25 mouse cellular contexts compared by ENCODE assay signal in the genomic region with DNA sequence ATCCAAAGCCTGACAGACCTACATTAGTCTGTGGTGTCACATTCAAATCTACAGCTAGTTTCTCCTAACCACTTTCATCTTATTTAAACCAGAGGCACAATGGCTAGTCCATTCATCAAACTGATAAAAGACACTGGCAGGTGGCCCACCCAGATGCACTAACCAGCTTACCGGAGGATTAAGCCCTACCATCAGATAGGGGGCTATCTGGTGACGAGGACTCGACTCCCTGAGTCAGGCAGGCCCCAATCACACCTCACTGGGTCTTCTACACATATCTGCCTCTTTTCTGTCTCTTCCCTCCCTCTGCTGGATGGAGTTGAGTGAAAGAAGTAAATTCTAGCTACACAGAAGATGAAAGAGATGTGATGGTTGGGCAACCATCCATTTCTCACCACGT. TPM values are rescaled to one million over a fixed set of nuclear protein-coding genes. Genes with fewer than 3 reads are reported as not detected.
A peak's percentile ranks its signal among the peaks of the same experiment; 100 is the strongest.
DNase-seq lines count a peak whose midpoint lies in the region; ATAC-seq lines count a peak whose summit lies in the region.
"Had no signal": no experiment of that assay in that cellular context is flagged by ENCODE, and none has a peak within 500 bp of the region (broad histone marks: within the 10 kb centered on the region; RNA-seq: fewer than 3 reads in every experiment).

No protein-coding gene starts in this region.

- H3K27me3 ChIP-seq in forebrain, embryonic 12.5 days: no peaks in the 10 kb centered on the region
- H3K27me3 ChIP-seq in forebrain, embryonic 11.5 days (ENCODE audit: control insufficient read depth, insufficient read depth, low read length): no peaks in the 10 kb centered on the region
- H3K27me3 ChIP-seq in neural tube, embryonic 13.5 days: no peaks in the 10 kb centered on the region
- no peaks in the 10 kb centered on the region for H3K27me3 ChIP-seq in midbrain, embryonic 15.5 days (replicated peaks)
- H3K27me3 ChIP-seq: heart, embryonic 15.5 days; kidney, embryonic 15.5 days; liver, embryonic 12.5 days; megakaryocyte, embryonic 14.5 days had no signal

- 0 out of 2 replicates have a peak, but pooled peaks cover 12% of the 10 kb centered on the region for H3K36me3 ChIP-seq in forebrain, embryonic 12.5 days (replicated peaks)
- H3K36me3 ChIP-seq in forebrain, embryonic 11.5 days (ENCODE audit: control insufficient read depth, insufficient read depth, low read length): no peaks in the 10 kb centered on the region
- H3K36me3 ChIP-seq in neural tube, embryonic 13.5 days: peaks cover 2% of the 10 kb centered on the region; the same call in 1 of the 2 replicates
- H3K36me3 ChIP-seq in midbrain, embryonic 15.5 days (replicated peaks): no peaks in the 10 kb centered on the region
- H3K36me3 ChIP-seq: heart, embryonic 15.5 days; limb, embryonic 12.5 days; liver, embryonic 12.5 days had no signal

- no peak overlapping the region for H3K4me3 ChIP-seq in forebrain, embryonic 12.5 days (replicated peaks)
- no peak overlapping the region for H3K4me3 ChIP-seq in forebrain, embryonic 11.5 days (ENCODE audit: low read depth, low read length)
- H3K4me3 ChIP-seq in neural tube, embryonic 13.5 days: no peak overlapping the region
- no peak overlapping the region for H3K4me3 ChIP-seq in midbrain, embryonic 15.5 days
- H3K4me3 ChIP-seq: embryonic facial prominence, embryonic 10.5 days; heart, adult 2 months; heart, embryonic 15.5 days; kidney, embryonic 15.5 days; limb, embryonic 12.5 days; liver, embryonic 12.5 days; megakaryocyte, embryonic 14.5 days; myocyte had no signal

- intact Hi-C loops in gastrocnemius, postnatal 14 days (cut with DNase I; ENCODE audit: low total_unique reads): no loop called here

- no peak overlapping the region for H3K4me2 ChIP-seq in forebrain, embryonic 12.5 days
- H3K4me2 ChIP-seq in forebrain, embryonic 11.5 days (ENCODE audit: low read depth, low read length, severe bottlenecking): no peak overlapping the region
- 0 out of 2 replicates have a peak overlapping the region, but pooled peaks have one; percentile 4 for H3K4me2 ChIP-seq in neural tube, embryonic 13.5 days
- H3K4me2 ChIP-seq in midbrain, embryonic 15.5 days: peak overlapping the region; percentile 3; the same call in 1 of the 2 replicates
- H3K4me2 ChIP-seq: heart, embryonic 15.5 days; kidney, embryonic 15.5 days; limb, embryonic 12.5 days; liver, embryonic 12.5 days had no signal

- no peak for ATAC-seq in forebrain, embryonic 12.5 days (ENCODE audit: low FRiP score)
- ATAC-seq in forebrain, embryonic 11.5 days (replicated peaks; ENCODE audit: low FRiP score): no peak
- ATAC-seq in neural tube, embryonic 13.5 days (ENCODE audit: low read depth): no peak
- ATAC-seq in midbrain, embryonic 15.5 days (replicated peaks): no peak
- ATAC-seq: CD4-positive, CD25-positive, alpha-beta regulatory T cell, adult 4 months; intestine, embryonic 16.5 days; liver, embryonic 12.5 days; Patski had no signal

- no peak for DNase-seq in forebrain, embryonic 11.5 days (ENCODE audit: low spot score)
- DNase-seq in neural tube, embryonic 10.5 days (ENCODE audit: extremely low spot score, low spot score): no peak
- no peak for DNase-seq in gastrocnemius, postnatal 14 days
- no peak for DNase-seq in thymus, postnatal 0 days (ENCODE audit: low spot score)
- DNase-seq: adrenal gland, postnatal 10 days; cerebellum, adult 11-12 months; cerebellum, postnatal 36 days; gastrocnemius, postnatal 10 days; heart, adult 2 months; heart, postnatal 4 days; lung, adult 2 months; right cerebral cortex, postnatal 4 days had no signal

- H3K27ac ChIP-seq in forebrain, embryonic 12.5 days: 0 out of 2 replicates have a peak overlapping the region, but pooled peaks have one; percentile 25
- H3K27ac ChIP-seq in forebrain, embryonic 11.5 days (ENCODE audit: low read depth, low read length): no peak overlapping the region
- H3K27ac ChIP-seq in neural tube, embryonic 13.5 days (replicated peaks): peak overlapping the region; percentile 34; the same call in 1 of the 2 replicates
- H3K27ac ChIP-seq in midbrain, embryonic 15.5 days: no peak overlapping the region; the same call in 1 of the 2 replicates
- H3K27ac ChIP-seq: embryonic facial prominence, embryonic 10.5 days; heart, adult 2 months; heart, embryonic 15.5 days; kidney, embryonic 15.5 days; limb, embryonic 12.5 days; liver, embryonic 12.5 days had no signal

- H3K9me3 ChIP-seq in forebrain, embryonic 12.5 days: no peaks in the 10 kb centered on the region
- H3K9me3 ChIP-seq in forebrain, embryonic 11.5 days (ENCODE audit: control insufficient read depth, low read length): no peaks in the 10 kb centered on the region
- H3K9me3 ChIP-seq in neural tube, embryonic 13.5 days: no peaks in the 10 kb centered on the region
- H3K9me3 ChIP-seq in midbrain, embryonic 15.5 days: no peaks in the 10 kb centered on the region
- H3K9me3 ChIP-seq: embryonic facial prominence, embryonic 10.5 days; heart, embryonic 15.5 days; kidney, embryonic 15.5 days; limb, embryonic 12.5 days; liver, embryonic 12.5 days had no signal

- peaks cover 41% of the 10 kb centered on the region for H3K4me1 ChIP-seq in forebrain, embryonic 12.5 days
- H3K4me1 ChIP-seq in forebrain, embryonic 11.5 days (replicated peaks; ENCODE audit: control insufficient read depth, insufficient read depth, low read length): peaks cover 2% of the 10 kb centered on the region; the same call in 1 of the 2 replicates
- peaks cover 42% of the 10 kb centered on the region for H3K4me1 ChIP-seq in neural tube, embryonic 13.5 days (replicated peaks)
- H3K4me1 ChIP-seq in midbrain, embryonic 15.5 days: peaks cover 32% of the 10 kb centered on the region
- H3K4me1 ChIP-seq: liver, embryonic 12.5 days; megakaryocyte, embryonic 14.5 days had no signal

- H3K9ac ChIP-seq in forebrain, embryonic 12.5 days: no peak overlapping the region
- H3K9ac ChIP-seq in forebrain, embryonic 11.5 days (ENCODE audit: low read length): no peak overlapping the region
- no peak overlapping the region for H3K9ac ChIP-seq in neural tube, embryonic 13.5 days
- H3K9ac ChIP-seq in midbrain, embryonic 15.5 days: no peak overlapping the region
- H3K9ac ChIP-seq: heart, embryonic 15.5 days; kidney, embryonic 15.5 days; limb, embryonic 12.5 days; liver, embryonic 12.5 days had no signal

- 20% methylated on average over 4 of the region's 4 CpGs for WGBS in forebrain, embryonic 12.5 days
- WGBS in forebrain, embryonic 11.5 days: 26% methylated on average over 4 of the region's 4 CpGs
- 26% methylated on average over 4 of the region's 4 CpGs for WGBS in neural tube, embryonic 13.5 days
- 12% methylated on average over 4 of the region's 4 CpGs for WGBS in midbrain, embryonic 15.5 days

RNA-seq across cellular contexts. Expression of a gene that starts 24.3 kb away (rescaled TPM):
- polyA plus RNA-seq in forebrain, embryonic 12.5 days (2016; fragmentation: Nextera tagmentation; extraction: Ambion mirVana): 34.2 and 41.3 TPM in 2 replicates
- 37.0 and 38.0 TPM in 2 replicates for polyA plus RNA-seq in forebrain, embryonic 11.5 days (2014; fragmentation: Nextera tagmentation; extraction: Ambion mirVana)
- 35.3 and 39.2 TPM in 2 replicates for polyA plus RNA-seq in neural tube, embryonic 13.5 days (2015; fragmentation: Nextera tagmentation; extraction: Ambion mirVana)
- polyA plus RNA-seq in midbrain, embryonic 15.5 days (2015; fragmentation: Nextera tagmentation; extraction: Ambion mirVana): 37.3 and 40.5 TPM in 2 replicates
- total RNA-seq in gastrocnemius, postnatal 14 days (2021): under 1 TPM; 0.33 to 0.40 TPM
- polyA plus RNA-seq in thymus, postnatal 0 days (2015; fragmentation: Nextera tagmentation; extraction: Ambion mirVana): 3.1 and 3.3 TPM in 2 replicates
- polyA plus RNA-seq: CD4-positive, CD25-positive, alpha-beta regulatory T cell, adult 4 months; myocyte had no signal

Comparison
In these comparisons a context has a peak if more than half of its experiments do, and no peak if none do; other contexts are left out.
1. H3K27ac ChIP-seq: peak in forebrain, embryonic 12.5 days (single experiment) and neural tube, embryonic 13.5 days (single experiment); none in forebrain, embryonic 11.5 days (single experiment) and midbrain, embryonic 15.5 days (single experiment).
2. H3K4me2 ChIP-seq: peak in neural tube, embryonic 13.5 days (single experiment) and midbrain, embryonic 15.5 days (single experiment); none in forebrain, embryonic 12.5 days (single experiment) and forebrain, embryonic 11.5 days (single experiment).